Mouse (Mus musculus) ovary, postnatal 36 days (tissue): Measurements from ENCODE around the gene Pcp4.

ENCODE experiments used
- DNase-seq: peaks from one replicate; pipeline ENCODE4 v3.0.0; 2022; ENCODE audit warnings: low spot score, mixed read lengths

Pcp4 gene

GRCm38 (mm10) chr16:96488038-96488437, 20.6 kb downstream of the Pcp4 start:
- no peak for DNase-seq

- DNase-seq = no peak
Observed at GRCm38 (mm10) chr16:96491530-96491929, 24.1 kb downstream of the Pcp4 start.

- no peak for DNase-seq
Observed at GRCm38 (mm10) chr16:96494079-96494478, 26.7 kb downstream of the Pcp4 start.

GRCm38 (mm10) chr16:96498951-96499350, 31.5 kb downstream of the Pcp4 start:
- no peak for DNase-seq

- no peak for DNase-seq
Observed at GRCm38 (mm10) chr16:96501241-96501640, 33.8 kb downstream of the Pcp4 start.

GRCm38 (mm10) chr16:96502586-96502985, 35.2 kb downstream of the Pcp4 start:
- DNase-seq = no peak

- no peak for DNase-seq
Observed at GRCm38 (mm10) chr16:96514466-96514865, 47.1 kb downstream of the Pcp4 start.

- no peak for DNase-seq
Observed at GRCm38 (mm10) chr16:96527476-96527875, 60.1 kb downstream of the Pcp4 start.

GRCm38 (mm10) chr16:96528471-96528870, 61.1 kb downstream of the Pcp4 start:
- no peak for DNase-seq

GRCm38 (mm10) chr16:96529896-96530568, 62.6 kb downstream of the Pcp4 start:
- no peak for DNase-seq

GRCm38 (mm10) chr16:96530569-96530898, 63.1 kb downstream of the Pcp4 start:
- no peak for DNase-seq

- no peak for DNase-seq
Observed at GRCm38 (mm10) chr16:96531029-96531428, 63.6 kb downstream of the Pcp4 start.

GRCm38 (mm10) chr16:96533710-96534109, 66.3 kb downstream of the Pcp4 start:
- DNase-seq = peak; percentile 22

- no peak for DNase-seq
Observed at GRCm38 (mm10) chr16:96535271-96535670, 67.9 kb downstream of the Pcp4 start.

GRCm38 (mm10) chr16:96536426-96536825, 69.0 kb downstream of the Pcp4 start:
- DNase-seq = no peak

GRCm38 (mm10) chr16:96539091-96539490, 71.7 kb downstream of the Pcp4 start:
- DNase-seq = no peak

- DNase-seq = no peak
Observed at GRCm38 (mm10) chr16:96541056-96541455, 73.7 kb downstream of the Pcp4 start.

- no peak for DNase-seq
Observed at GRCm38 (mm10) chr16:96552680-96553079, 85.3 kb downstream of the Pcp4 start.

GRCm38 (mm10) chr16:96555412-96555811, 88.0 kb downstream of the Pcp4 start:
- no peak for DNase-seq

GRCm38 (mm10) chr16:96556621-96557020, 89.2 kb downstream of the Pcp4 start:
- no peak for DNase-seq

GRCm38 (mm10) chr16:96558341-96558740, 90.9 kb downstream of the Pcp4 start:
- no peak for DNase-seq

- no peak for DNase-seq
Observed at GRCm38 (mm10) chr16:96559796-96560195, 92.4 kb downstream of the Pcp4 start.

GRCm38 (mm10) chr16:96563350-96564257, 96.2 kb downstream of the Pcp4 start:
- DNase-seq = no peak
